Comparison of ENCODE assay signal across 8 mouse cellular contexts in the genomic region with DNA sequence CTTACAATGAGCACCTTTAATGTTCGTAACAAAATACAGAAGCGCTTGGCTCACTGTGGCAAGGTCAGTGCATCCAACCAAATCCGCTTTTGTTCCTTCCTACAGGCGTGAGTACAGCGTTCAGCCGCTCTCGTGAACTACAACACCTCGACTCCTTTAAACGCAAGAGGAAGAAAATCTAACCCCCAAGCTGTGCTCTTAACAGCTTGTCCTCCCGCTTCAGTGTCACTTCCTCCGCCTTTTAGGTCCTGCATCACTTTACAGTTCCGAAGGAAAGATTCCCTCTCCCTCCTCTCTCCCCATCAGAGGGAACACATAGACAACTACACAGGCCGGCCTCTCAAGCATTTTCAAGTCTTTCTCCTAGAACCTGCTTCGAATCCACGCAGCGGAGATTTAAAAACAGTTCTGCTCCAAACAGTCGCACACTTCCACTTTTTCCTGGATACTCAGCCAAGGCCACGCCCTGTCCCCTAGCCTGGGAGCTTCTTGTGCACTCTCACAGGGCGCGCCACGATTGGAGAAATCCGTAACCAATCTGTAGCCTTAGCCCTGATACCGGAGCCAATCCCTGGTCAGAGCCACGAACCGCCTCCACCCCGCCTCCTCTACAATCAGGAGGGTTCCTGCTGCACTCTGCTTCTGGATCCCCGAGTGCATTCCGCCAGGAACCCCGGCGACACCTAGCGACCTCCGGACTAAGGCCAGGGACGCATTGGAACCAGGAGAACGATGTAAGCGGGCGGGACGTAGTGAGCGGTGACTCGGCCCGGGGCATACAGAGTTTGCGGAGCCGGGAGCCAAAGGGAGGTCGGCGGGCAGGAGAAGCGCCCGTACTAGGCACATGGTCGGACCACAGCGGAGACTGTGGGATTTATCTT. TPM values are rescaled to one million over a fixed set of nuclear protein-coding genes. Genes with fewer than 3 reads are reported as not detected.
DNase-seq lines count a peak whose midpoint lies in the region; ATAC-seq and TF ChIP-seq lines count a peak whose summit lies in the region.

A gene (plus strand): TSS at position 610 of the 881 bp plus-strand sequence.

- peak; percentile 95 for DNase-seq in ES-E14 (ENCODE audit: low read depth, low spot score)
- peak; percentile 85 for DNase-seq in cerebellum, adult 8-10 months
- DNase-seq in forelimb bud, embryonic 11.5 days (ENCODE audit: low read depth, low spot score) = peak; percentile 94
- peak; percentile 80 for DNase-seq in layer of hippocampus, adult 9-10 months (ENCODE audit: low spot score)
- peak; percentile 71 for DNase-seq in ovary, postnatal 10 days (ENCODE audit: low spot score)
- DNase-seq in thymus, postnatal 10 days (ENCODE audit: low spot score in 2 of 2) = peak; percentile 72 to 73

- H3K9ac ChIP-seq in ES-E14 (ENCODE audit: insufficient read depth, low read depth, low read length, poor library complexity, severe bottlenecking) = peak within 1 kb of the TSS; percentile 72
- H3K9ac ChIP-seq in lung, embryonic 16.5 days (ENCODE audit: low read length) = peak within 1 kb of the TSS; percentile 70

- under 1% methylated on average over 48 of the region's 48 CpGs for WGBS in lung, embryonic 16.5 days

- ATAC-seq in hematopoietic stem cell, adult 5-6 weeks (replicated peaks in 1 of 2; ENCODE audit: insufficient read depth in 1 of 2, low FRiP score in 2 of 2, low TSS enrichment in 1 of 2, low read depth in 1 of 2, poor library complexity in 2 of 2, severe bottlenecking in 2 of 2) = peak; percentile 97 to 98
- ATAC-seq in lung, embryonic 16.5 days (ENCODE audit: low read depth) = peak; percentile 100

- peak within 1 kb of the TSS; percentile 84 for H3K4me2 ChIP-seq in lung, embryonic 16.5 days (ENCODE audit: low read depth, low read length)

- no peaks in the 10 kb centered on the region for H3K36me3 ChIP-seq in ES-E14 (ENCODE audit: control insufficient read depth, insufficient read depth, low read length, poor library complexity, severe bottlenecking)
- H3K36me3 ChIP-seq in lung, embryonic 16.5 days (ENCODE audit: control insufficient read depth, insufficient read depth, low read length) = no peaks in the 10 kb centered on the region

- in situ Hi-C loops in ES-E14 (cut with MboI; ENCODE audit: low sequenced_read_pairs in 2 of 2, unreplicated experiment in 2 of 2) = loop anchor here (10.0 to 25.0 kb wide), 3 partner anchors 56 to 213 kb away; a partner anchor contains a TSS

- H3K9me3 ChIP-seq in ES-E14 (ENCODE audit: control insufficient read depth, insufficient read depth, low read depth, low read length) = no peaks in the 10 kb centered on the region
- no peaks in the 10 kb centered on the region for H3K9me3 ChIP-seq in lung, embryonic 16.5 days (ENCODE audit: control insufficient read depth, low read length)

- peak within 1 kb of the TSS; percentile 75 to 89 for H3K4me3 ChIP-seq in ES-E14 (ENCODE audit: insufficient read depth in 1 of 2, low read depth in 1 of 2, low read length in 2 of 2, poor library complexity in 1 of 2, severe bottlenecking in 1 of 2)
- H3K4me3 ChIP-seq in lung, embryonic 16.5 days (ENCODE audit: low read length) = peak within 1 kb of the TSS; percentile 61

- no peaks in the 10 kb centered on the region for H3K27me3 ChIP-seq in lung, embryonic 16.5 days (ENCODE audit: control insufficient read depth, insufficient read depth, low read depth, low read length)

- no peak within 1 kb of the TSS for H3K27ac ChIP-seq in ES-E14 (ENCODE audit: insufficient read depth, low read depth, low read length, poor library complexity, severe bottlenecking)
- peak within 1 kb of the TSS; percentile 81 for H3K27ac ChIP-seq in lung, embryonic 16.5 days (ENCODE audit: low read length)

- H3K4me1 ChIP-seq in ES-E14 (ENCODE audit: control insufficient read depth in 2 of 2, insufficient read depth in 2 of 2, low read length in 2 of 2, poor library complexity in 1 of 2) = peaks cover 0 to 5% of the 10 kb centered on the region in 2 experiments; a peak in 3 of 4 replicates
- H3K4me1 ChIP-seq in lung, embryonic 16.5 days (replicated peaks; ENCODE audit: control insufficient read depth, insufficient read depth, low read length) = peaks cover 4% of the 10 kb centered on the region; the same call in 1 of the 2 replicates

TF ChIP-seq in ES-E14, 5 proteins besides CTCF, POLR2A, EP300 and RAD21:
- 0 out of 2 replicates have a peak, but pooled peaks have one; percentile 52 for TF ChIP-seq CHD2 (IDR thresholded peaks at IDR 0.05; ENCODE audit: low read depth, low read length)
- no peak for TF ChIP-seq HCFC1 (IDR thresholded peaks at IDR 0.05; ENCODE audit: borderline replicate concordance, insufficient read depth, low read length)

RNA-seq across cellular contexts. Expression of the gene that starts here (rescaled TPM):
- total RNA-seq in ES-E14 (2012; rRNA removed) = 8.2 and 11.7 TPM in 2 replicates
- total RNA-seq in hematopoietic stem cell, adult 5-6 weeks (2017) = 21.3 and 25.3 TPM in 2 replicates
- 12.7 and 14.0 TPM in 2 replicates for polyA plus RNA-seq in lung, embryonic 16.5 days (2015; fragmentation: Nextera tagmentation; extraction: Ambion mirVana)
